Mouse (Mus musculus): Measurements from ENCODE around the gene Ace.

DNA sequence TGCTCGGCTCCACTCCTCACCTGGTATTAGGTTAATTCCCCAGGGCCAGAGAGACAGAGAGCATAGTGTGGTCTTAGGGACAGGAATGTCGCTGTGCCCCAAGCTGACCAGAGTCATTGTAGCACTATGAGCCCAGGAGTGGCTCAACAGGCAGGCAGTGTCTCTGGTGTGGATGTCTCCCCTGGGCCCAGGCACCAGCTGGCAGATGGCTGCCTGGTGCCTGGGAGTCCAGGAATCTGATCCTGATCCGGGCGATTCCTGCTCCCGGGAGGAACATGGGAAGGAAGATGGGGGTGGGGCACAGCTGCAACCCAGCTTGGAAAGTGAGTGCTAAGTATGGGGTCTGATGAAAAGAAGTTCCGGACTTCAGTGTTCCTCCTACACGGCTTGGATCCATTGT lies 45.0 kb downstream of the Ace start:
- TF ChIP-seq GATA1 (IDR thresholded peaks at IDR 0.05; ENCODE audit: low read length) (no peak), TAL1 (IDR thresholded peaks at IDR 0.05; ENCODE audit: low read length) (no peak)
